In the genomic region with DNA sequence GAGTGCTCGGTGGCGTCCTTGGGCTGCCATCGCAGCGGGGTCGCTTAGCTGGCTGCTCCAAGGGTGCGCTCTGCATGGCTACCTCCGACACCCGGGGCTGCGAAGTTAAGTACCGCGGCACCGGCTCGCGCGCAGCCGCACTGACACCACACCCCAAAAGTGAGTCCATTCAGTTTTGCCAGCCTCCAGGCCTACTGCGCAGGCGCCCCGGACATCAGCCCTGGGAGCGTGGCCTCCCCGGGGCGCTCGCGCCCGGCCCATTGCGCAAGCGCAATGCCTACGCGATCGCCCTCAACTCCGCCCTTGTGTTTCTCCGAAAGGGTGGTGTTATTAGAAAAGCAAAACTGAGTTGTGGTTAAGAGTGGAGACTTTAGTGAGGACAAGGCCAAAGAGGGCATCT, we compare ENCODE assay signal across 8 mouse cellular contexts. TPM values are rescaled to one million over a fixed set of nuclear protein-coding genes. Genes with fewer than 3 reads are reported as not detected.
A peak's percentile ranks its signal among the peaks of the same experiment; 100 is the strongest.
DNase-seq lines count a peak whose midpoint lies in the region; ATAC-seq and TF ChIP-seq lines count a peak whose summit lies in the region.

A gene (minus strand): TSS at position 252 of the 400 bp plus-strand sequence.

- no peaks in the 10 kb centered on the region for H3K36me3 ChIP-seq in C2C12 (ENCODE audit: control insufficient read depth, insufficient read depth)
- H3K36me3 ChIP-seq in erythroblast, embryonic 14.5 days (ENCODE audit: control insufficient read depth) = no peaks in the 10 kb centered on the region; the same call in 1 of the 2 replicates
- H3K36me3 ChIP-seq in heart, embryonic 12.5 days = no peaks in the 10 kb centered on the region
- H3K36me3 ChIP-seq in kidney, postnatal 0 days (ENCODE audit: insufficient read depth, low read length) = no peaks in the 10 kb centered on the region
- no peaks in the 10 kb centered on the region for H3K36me3 ChIP-seq in liver, embryonic 11.5 days (ENCODE audit: control insufficient read depth, insufficient read depth, low read length)
- H3K36me3 ChIP-seq in stomach, embryonic 14.5 days (ENCODE audit: control insufficient read depth, insufficient read depth, low read length) = no peaks in the 10 kb centered on the region

- peak within 1 kb of the TSS; percentile 64 for H3K27ac ChIP-seq in heart, embryonic 12.5 days (ENCODE audit: poor library complexity, severe bottlenecking)
- H3K27ac ChIP-seq in kidney, postnatal 0 days = peak within 1 kb of the TSS; percentile 72
- peak within 1 kb of the TSS; percentile 60 for H3K27ac ChIP-seq in liver, embryonic 11.5 days (ENCODE audit: low read depth, low read length)
- peak within 1 kb of the TSS; percentile 59; the same call in 1 of the 2 replicates for H3K27ac ChIP-seq in stomach, embryonic 14.5 days (ENCODE audit: low read length)

- peak; percentile 96 for DNase-seq in brain, embryonic 14.5 days (ENCODE audit: low read depth)
- DNase-seq in kidney, postnatal 0 days (ENCODE audit: low spot score) = peak; percentile 96
- DNase-seq in liver, embryonic 11.5 days (ENCODE audit: low spot score) = peak; percentile 92
- peak; percentile 90 for DNase-seq in naive thymus-derived CD4-positive, alpha-beta T cell, adult 2 months (ENCODE audit: low read depth)

- H3K79me2 ChIP-seq in C2C12 (ENCODE audit: control insufficient read depth, insufficient read depth) = peaks cover 48% of the 10 kb centered on the region

- 0% methylated on average over 32 of the region's 32 CpGs for WGBS in heart, embryonic 12.5 days
- under 1% methylated on average over 32 of the region's 32 CpGs for WGBS in kidney, postnatal 0 days
- WGBS in liver, embryonic 11.5 days = 0% methylated on average over 32 of the region's 32 CpGs
- under 1% methylated on average over 32 of the region's 32 CpGs for WGBS in stomach, embryonic 14.5 days

- peak; percentile 95 for ATAC-seq in heart, embryonic 12.5 days (ENCODE audit: insufficient number of reproducible peaks, low FRiP score)
- peak; percentile 89 for ATAC-seq in kidney, postnatal 0 days (replicated peaks; ENCODE audit: low FRiP score, low read depth)
- peak; percentile 93 for ATAC-seq in liver, embryonic 11.5 days (replicated peaks; ENCODE audit: low FRiP score)
- peak; percentile 90 for ATAC-seq in stomach, embryonic 14.5 days (ENCODE audit: insufficient number of reproducible peaks, insufficient read depth, low FRiP score, low read depth)

- peaks cover 71% of the 10 kb centered on the region for H3K4me1 ChIP-seq in erythroblast, embryonic 14.5 days (ENCODE audit: control insufficient read depth)
- peaks cover 7% of the 10 kb centered on the region; the same call in 1 of the 2 replicates for H3K4me1 ChIP-seq in heart, embryonic 12.5 days (replicated peaks)
- H3K4me1 ChIP-seq in kidney, postnatal 0 days (replicated peaks; ENCODE audit: insufficient read depth, low read length) = no peaks in the 10 kb centered on the region
- peaks cover 11% of the 10 kb centered on the region for H3K4me1 ChIP-seq in liver, embryonic 11.5 days (replicated peaks; ENCODE audit: control insufficient read depth, insufficient read depth, low read length)
- H3K4me1 ChIP-seq in stomach, embryonic 14.5 days (ENCODE audit: control insufficient read depth, insufficient read depth, low read length) = no peaks in the 10 kb centered on the region

- H3K27me3 ChIP-seq in C2C12 (ENCODE audit: control insufficient read depth, insufficient read depth, insufficient read length) = no peaks in the 10 kb centered on the region
- no peaks in the 10 kb centered on the region for H3K27me3 ChIP-seq in erythroblast, embryonic 14.5 days (ENCODE audit: control insufficient read depth)
- no peaks in the 10 kb centered on the region for H3K27me3 ChIP-seq in heart, embryonic 12.5 days (replicated peaks)
- H3K27me3 ChIP-seq in kidney, postnatal 0 days (ENCODE audit: insufficient read depth, low read length) = no peaks in the 10 kb centered on the region
- H3K27me3 ChIP-seq in liver, embryonic 11.5 days (replicated peaks; ENCODE audit: control insufficient read depth, insufficient read depth, low read length) = no peaks in the 10 kb centered on the region
- H3K27me3 ChIP-seq in stomach, embryonic 14.5 days (ENCODE audit: control insufficient read depth, insufficient read depth, low read length) = no peaks in the 10 kb centered on the region

- TF ChIP-seq POLR2A in brain, embryonic 14.5 days (IDR thresholded peaks at IDR 0.05; ENCODE audit: borderline replicate concordance, extremely low read depth, insufficient read depth, insufficient read length, poor library complexity, severe bottlenecking) = peak; percentile 42; the same call in 1 of the 2 replicates

- peak within 1 kb of the TSS; percentile 78 for H3K9ac ChIP-seq in heart, embryonic 12.5 days
- peak within 1 kb of the TSS; percentile 74 for H3K9ac ChIP-seq in kidney, postnatal 0 days (ENCODE audit: low read depth, low read length)
- H3K9ac ChIP-seq in liver, embryonic 11.5 days (ENCODE audit: low read depth, low read length) = peak within 1 kb of the TSS; percentile 71
- peak within 1 kb of the TSS; percentile 43 for H3K9ac ChIP-seq in stomach, embryonic 14.5 days (replicated peaks; ENCODE audit: low read depth, low read length)

- H3K9me3 ChIP-seq in erythroblast, embryonic 14.5 days (ENCODE audit: control insufficient read depth, low read length) = no peaks in the 10 kb centered on the region
- H3K9me3 ChIP-seq in heart, embryonic 12.5 days (replicated peaks) = no peaks in the 10 kb centered on the region
- no peaks in the 10 kb centered on the region for H3K9me3 ChIP-seq in kidney, postnatal 0 days (replicated peaks; ENCODE audit: low read length)
- no peaks in the 10 kb centered on the region for H3K9me3 ChIP-seq in liver, embryonic 11.5 days (ENCODE audit: control insufficient read depth, low read length)
- H3K9me3 ChIP-seq in stomach, embryonic 14.5 days (ENCODE audit: control insufficient read depth, low read depth, low read length) = no peaks in the 10 kb centered on the region

- H3K4me2 ChIP-seq in heart, embryonic 12.5 days = peak within 1 kb of the TSS; percentile 91
- peak within 1 kb of the TSS; percentile 79 for H3K4me2 ChIP-seq in kidney, postnatal 0 days (ENCODE audit: low read length)
- peak within 1 kb of the TSS; percentile 85 for H3K4me2 ChIP-seq in liver, embryonic 11.5 days
- peak within 1 kb of the TSS; percentile 71 for H3K4me2 ChIP-seq in stomach, embryonic 14.5 days (replicated peaks; ENCODE audit: low read depth, low read length)

- H3K79me3 ChIP-seq in C2C12 (ENCODE audit: low read depth) = peaks cover 25% of the 10 kb centered on the region

- peak within 1 kb of the TSS; percentile 84 for H3ac ChIP-seq in C2C12 (ENCODE audit: control insufficient read depth, insufficient read length, low read depth)

- peak within 1 kb of the TSS; percentile 87 for H3K4me3 ChIP-seq in C2C12 (ENCODE audit: insufficient read depth, poor library complexity, severe bottlenecking)
- peak within 1 kb of the TSS; percentile 73 for H3K4me3 ChIP-seq in erythroblast, embryonic 14.5 days (replicated peaks)
- peak within 1 kb of the TSS; percentile 64 for H3K4me3 ChIP-seq in heart, embryonic 12.5 days
- peak within 1 kb of the TSS; percentile 75 for H3K4me3 ChIP-seq in kidney, postnatal 0 days (replicated peaks; ENCODE audit: low read depth, low read length)
- peak within 1 kb of the TSS; percentile 72 for H3K4me3 ChIP-seq in liver, embryonic 11.5 days (ENCODE audit: low read depth, low read length)
- H3K4me3 ChIP-seq in stomach, embryonic 14.5 days (ENCODE audit: low read depth, low read length) = peak within 1 kb of the TSS; percentile 69

- no peak for TF ChIP-seq CTCF in C2C12 (IDR thresholded peaks at IDR 0.05; ENCODE audit: control insufficient read depth, insufficient read depth, insufficient read length)
- TF ChIP-seq CTCF in brain, embryonic 14.5 days (IDR thresholded peaks at IDR 0.05; ENCODE audit: borderline replicate concordance, extremely low read depth, insufficient read depth, insufficient read length) = peak; percentile 16; the same call in 1 of the 2 replicates
- peak; percentile 17 for TF ChIP-seq CTCF in kidney, postnatal 0 days (IDR thresholded peaks at IDR 0.05; ENCODE audit: low read depth)

TF ChIP-seq in C2C12, 6 proteins besides CTCF, POLR2A, EP300 and RAD21:
- TF ChIP-seq CEBPB (IDR thresholded peaks at IDR 0.05; ENCODE audit: low read depth) (peak; percentile 90), MYOG (IDR thresholded peaks at IDR 0.05; ENCODE audit: control insufficient read depth, extremely low read depth, insufficient read length) (no peak), MYOD1 (IDR thresholded peaks at IDR 0.05; ENCODE audit: control insufficient read depth, insufficient read length, low read depth) (no peak), MAX (IDR thresholded peaks at IDR 0.05) (peak; percentile 92)

RNA-seq across cellular contexts. Expression of the gene that starts here (rescaled TPM):
- polyA plus RNA-seq in C2C12 (2012; fragmentation: generic; extraction: Trizol) = 30.2 TPM
- 15.0 and 19.2 TPM in 2 replicates for polyA plus RNA-seq in brain, embryonic 14.5 days (2012; rRNA removed)
- polyA plus RNA-seq in erythroblast, embryonic 14.5 days (2012) = 0.75 and 1.0 TPM in 2 replicates
- polyA plus RNA-seq in heart, embryonic 12.5 days (2016; fragmentation: Nextera tagmentation; extraction: Ambion mirVana) = 17.2 and 18.0 TPM in 2 replicates
- polyA plus RNA-seq in kidney, postnatal 0 days (2015; fragmentation: Nextera tagmentation; extraction: Ambion mirVana) = 19.1 and 20.0 TPM in 2 replicates
- 33.1 and 33.2 TPM in 2 replicates for polyA plus RNA-seq in liver, embryonic 11.5 days (2014; fragmentation: Nextera tagmentation; extraction: Ambion mirVana)
- 30.6 and 32.5 TPM in 2 replicates for polyA plus RNA-seq in stomach, embryonic 14.5 days (2014; fragmentation: Nextera tagmentation; extraction: Ambion mirVana)

Comparison
In these comparisons a context has a peak if more than half of its experiments do, and no peak if none do; other contexts are left out.
1. Peak in every context shown above with its lines: DNase-seq, ATAC-seq, H3K4me3 ChIP-seq and H3K27ac ChIP-seq.